Mouse (Mus musculus): ENCODE measurements around the gene Wnt10a. TPM values are rescaled to one million over a fixed set of nuclear protein-coding genes. Genes with fewer than 3 reads are reported as not detected.

Wnt10a gene
- polyA plus RNA-seq, 1 experiment from 2014 or later = 0.69 TPM

DNA sequence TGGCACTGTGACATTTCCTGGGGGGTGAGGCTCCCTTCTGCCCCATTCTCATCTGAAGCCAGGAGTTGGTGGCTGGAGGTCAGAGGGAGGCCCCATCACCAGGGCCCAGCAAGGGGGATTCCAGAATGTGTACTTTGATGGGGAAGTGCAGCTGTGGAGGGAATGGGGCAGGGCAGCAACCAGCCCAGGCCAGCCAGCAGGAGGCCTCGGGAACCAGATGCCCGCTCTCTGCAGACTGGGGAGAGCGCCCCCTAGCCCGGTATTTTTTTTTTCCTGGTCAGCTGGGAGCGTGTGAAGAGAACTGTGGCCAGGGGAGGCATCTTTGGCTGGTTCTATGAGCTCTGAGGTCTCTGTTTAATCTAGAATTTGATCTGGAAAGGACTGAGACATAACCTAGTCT is 15.5 kb upstream of the Wnt10a start:
- H3K4me2 ChIP-seq (ENCODE audit: low read length) = no peak overlapping the region
- 0% methylated on average over 5 of the region's 5 CpGs for WGBS
- H3K4me1 ChIP-seq (ENCODE audit: control insufficient read depth, insufficient read depth, low read length) = peaks cover 9% of the 10 kb centered on the region
- H3K27ac ChIP-seq (ENCODE audit: low read depth, low read length) = no peak overlapping the region
- no peak for DNase-seq (ENCODE audit: low spot score)
- H3K9me3 ChIP-seq (replicated peaks; ENCODE audit: control insufficient read depth, low read length) = no peaks in the 10 kb centered on the region
- H3K4me3 ChIP-seq (ENCODE audit: low read depth, low read length) = no peak overlapping the region
- peaks cover 92% of the 10 kb centered on the region for H3K27me3 ChIP-seq (replicated peaks; ENCODE audit: control insufficient read depth, insufficient read depth, low read length)
- no peak for ATAC-seq
- H3K9ac ChIP-seq (ENCODE audit: low read length) = no peak overlapping the region
- H3K36me3 ChIP-seq (ENCODE audit: control insufficient read depth, insufficient read depth, low read length) = no peaks in the 10 kb centered on the region

DNA sequence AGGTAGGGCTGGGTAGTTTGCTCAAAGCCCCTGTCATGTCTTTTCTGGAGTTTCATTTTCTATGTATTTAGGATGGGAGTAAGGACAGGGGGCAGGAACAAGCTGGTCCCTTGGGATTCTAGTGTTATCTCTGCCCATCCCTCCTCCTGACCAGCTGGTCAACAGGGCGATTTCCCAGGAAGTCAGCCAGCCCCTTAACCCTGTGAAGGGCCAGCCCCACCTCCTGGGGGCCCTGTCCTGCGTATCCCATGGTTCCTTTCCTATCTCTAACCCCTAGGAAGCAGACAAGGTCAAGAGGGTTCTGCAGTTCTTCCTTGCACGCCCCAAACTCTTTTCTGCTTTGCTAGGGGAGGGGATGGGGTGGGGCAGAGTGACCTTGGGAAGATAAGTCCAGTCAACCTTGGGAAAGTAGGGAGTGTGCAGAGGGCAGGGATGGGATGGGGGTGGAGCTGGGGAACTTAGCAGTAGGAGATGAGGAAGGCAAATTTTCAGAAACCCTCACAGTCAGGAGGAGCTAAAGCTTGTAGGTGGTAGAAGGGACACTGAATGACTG is 12.3 kb upstream of the Wnt10a start:
- no peaks in the 10 kb centered on the region; the same call in 1 of the 2 replicates for H3K4me1 ChIP-seq (ENCODE audit: control insufficient read depth, insufficient read depth, low read length)

DNA sequence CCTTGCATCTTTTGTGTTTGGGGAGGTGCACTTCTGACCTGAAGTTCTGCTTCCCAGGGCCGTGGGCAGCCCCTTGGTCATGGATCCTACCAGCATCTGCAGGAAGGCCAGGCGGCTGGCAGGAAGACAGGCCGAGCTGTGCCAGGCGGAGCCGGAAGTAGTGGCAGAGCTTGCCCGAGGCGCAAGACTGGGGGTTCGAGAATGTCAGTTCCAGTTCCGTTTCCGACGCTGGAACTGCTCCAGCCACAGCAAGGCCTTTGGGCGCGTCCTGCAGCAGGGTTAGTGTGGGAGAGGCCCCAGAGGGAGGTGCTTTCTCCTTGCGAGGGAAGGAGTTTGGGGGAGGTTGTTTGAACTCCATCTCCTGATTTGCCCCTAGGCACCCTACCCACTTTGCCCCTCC is 9.3 kb upstream of the Wnt10a start:
- 11% methylated on average over 14 of the region's 14 CpGs for WGBS
- Histone ChIP-seq H3K27me3 (replicated peaks; ENCODE audit: control insufficient read depth, insufficient read depth, low read length) (peaks cover 88% of the 10 kb centered on the region), H3K9me3 (replicated peaks; ENCODE audit: control insufficient read depth, low read length) (no peaks in the 10 kb centered on the region; the same call in 1 of the 2 replicates), H3K4me2 (ENCODE audit: low read length) (no peak overlapping the region), H3K9ac (ENCODE audit: low read length) (no peak overlapping the region), H3K27ac (ENCODE audit: low read depth, low read length) (no peak overlapping the region), H3K36me3 (ENCODE audit: control insufficient read depth, insufficient read depth, low read length) (no peaks in the 10 kb centered on the region), H3K4me1 (ENCODE audit: control insufficient read depth, insufficient read depth, low read length) (peaks cover 3% of the 10 kb centered on the region; the same call in 1 of the 2 replicates), H3K4me3 (ENCODE audit: low read depth, low read length) (no peak overlapping the region)
- DNase-seq (ENCODE audit: low spot score) = no peak
- ATAC-seq = no peak

More for the DNA sequence above, 12.3 kb upstream of the Wnt10a start:
- Histone ChIP-seq H3K4me3 (ENCODE audit: low read depth, low read length) (no peak overlapping the region), H3K9me3 (replicated peaks; ENCODE audit: control insufficient read depth, low read length) (no peaks in the 10 kb centered on the region), H3K27ac (ENCODE audit: low read depth, low read length) (no peak overlapping the region), H3K36me3 (ENCODE audit: control insufficient read depth, insufficient read depth, low read length) (no peaks in the 10 kb centered on the region), H3K27me3 (replicated peaks; ENCODE audit: control insufficient read depth, insufficient read depth, low read length) (peaks cover 92% of the 10 kb centered on the region), H3K9ac (ENCODE audit: low read length) (no peak overlapping the region), H3K4me2 (ENCODE audit: low read length) (no peak overlapping the region)
- DNase-seq (ENCODE audit: low spot score) (no peak), ATAC-seq (no peak)
- WGBS = 24% methylated on average over 3 of the region's 3 CpGs

DNA sequence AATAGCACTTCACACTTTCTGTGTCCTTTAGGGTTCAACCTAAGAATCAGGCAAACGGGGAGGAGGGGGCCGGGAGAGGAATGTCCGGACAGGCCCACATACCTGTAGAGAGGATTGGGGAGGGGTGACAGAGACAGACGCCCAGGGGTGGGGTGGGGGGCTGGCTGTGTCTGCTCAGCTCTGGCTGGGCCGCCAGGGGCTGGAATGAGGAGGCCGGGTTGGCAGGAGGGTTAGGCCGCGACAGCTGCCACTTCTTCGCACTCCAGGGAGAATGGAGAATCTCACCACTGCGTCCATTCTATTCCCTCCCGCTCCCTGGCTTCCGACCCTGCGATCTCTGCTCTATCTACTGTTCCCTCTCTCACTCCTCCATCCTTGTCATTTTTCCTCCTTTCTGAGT is 7.8 kb upstream of the Wnt10a start:
- peak overlapping the region; percentile 40 for H3K4me3 ChIP-seq (ENCODE audit: low read depth, low read length)
- peaks cover 3% of the 10 kb centered on the region; the same call in 1 of the 2 replicates for H3K4me1 ChIP-seq (ENCODE audit: control insufficient read depth, insufficient read depth, low read length)
- WGBS = 2% methylated on average over 13 of the region's 13 CpGs
- H3K4me2 ChIP-seq (ENCODE audit: low read length) = peak overlapping the region; percentile 72
- ATAC-seq (peak; percentile 40; the same call in 1 of the 2 replicates), DNase-seq (ENCODE audit: low spot score) (no peak)
- peaks cover 82% of the 10 kb centered on the region for H3K27me3 ChIP-seq (replicated peaks; ENCODE audit: control insufficient read depth, insufficient read depth, low read length)
- H3K27ac ChIP-seq (ENCODE audit: low read depth, low read length) = no peak overlapping the region
- H3K36me3 ChIP-seq (ENCODE audit: control insufficient read depth, insufficient read depth, low read length) = no peaks in the 10 kb centered on the region
- H3K9ac ChIP-seq (ENCODE audit: low read length) = no peak overlapping the region
- no peaks in the 10 kb centered on the region; the same call in 1 of the 2 replicates for H3K9me3 ChIP-seq (replicated peaks; ENCODE audit: control insufficient read depth, low read length)

DNA sequence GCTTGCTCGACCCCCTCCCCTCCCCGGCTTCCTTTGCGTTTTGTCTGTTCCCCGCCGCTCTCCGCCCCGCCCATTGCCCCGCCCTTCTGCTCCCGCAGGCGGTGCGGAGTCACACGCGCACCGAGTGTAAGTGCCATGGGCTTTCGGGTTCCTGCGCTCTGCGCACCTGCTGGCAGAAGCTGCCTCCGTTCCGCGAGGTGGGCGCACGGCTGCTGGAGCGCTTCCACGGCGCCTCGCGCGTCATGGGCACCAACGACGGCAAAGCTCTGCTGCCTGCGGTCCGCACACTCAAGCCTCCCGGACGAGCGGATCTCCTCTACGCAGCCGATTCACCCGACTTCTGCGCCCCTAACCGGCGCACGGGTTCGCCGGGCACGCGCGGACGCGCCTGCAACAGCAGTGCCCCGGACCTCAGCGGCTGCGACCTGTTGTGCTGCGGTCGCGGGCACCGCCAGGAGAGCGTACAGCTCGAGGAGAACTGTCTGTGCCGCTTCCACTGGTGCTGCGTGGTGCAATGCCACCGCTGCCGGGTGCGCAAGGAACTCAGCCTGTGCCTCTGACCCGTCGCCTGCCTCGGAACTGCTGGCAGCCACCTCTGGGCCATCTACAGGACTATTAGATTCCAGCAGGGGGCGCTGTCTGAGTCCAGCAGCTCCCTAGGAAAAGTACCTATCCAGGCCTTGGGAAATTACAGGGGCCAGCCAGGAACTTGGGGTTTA is 7.1 kb upstream of the Wnt10a start:
- peak; percentile 57 for DNase-seq (ENCODE audit: low spot score)
- no peaks in the 10 kb centered on the region; the same call in 1 of the 2 replicates for H3K9me3 ChIP-seq (replicated peaks; ENCODE audit: control insufficient read depth, low read length)

DNA sequence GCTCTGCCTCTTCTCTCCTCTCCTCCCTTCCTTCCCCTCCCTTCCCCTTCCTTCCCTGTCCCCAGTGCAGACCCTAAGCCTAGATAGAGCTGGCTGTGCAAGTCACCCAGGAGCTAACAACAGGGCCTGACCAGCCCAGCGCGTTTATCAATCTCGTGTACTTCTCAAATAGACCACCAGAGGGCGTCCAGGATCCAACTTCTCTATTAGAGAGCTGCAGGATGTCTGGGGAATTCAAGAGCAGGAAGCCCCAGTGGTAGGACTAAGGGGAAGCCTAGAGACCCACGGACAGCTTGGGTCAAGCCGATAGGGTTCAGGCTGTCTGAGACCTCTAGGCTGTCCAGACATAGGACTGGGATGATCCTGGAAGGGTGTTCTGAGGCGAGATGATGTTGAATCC is 3.5 kb upstream of the Wnt10a start:
- H3K9me3 ChIP-seq (replicated peaks; ENCODE audit: control insufficient read depth, low read length) = no peaks in the 10 kb centered on the region; the same call in 1 of the 2 replicates
- WGBS = 7% methylated on average over 7 of the region's 7 CpGs
- DNase-seq (ENCODE audit: low spot score) (peak; percentile 86), ATAC-seq (peak; percentile 51; the same call in 1 of the 2 replicates)
- H3K27ac ChIP-seq (ENCODE audit: low read depth, low read length) = no peak overlapping the region
- H3K27me3 ChIP-seq (replicated peaks; ENCODE audit: control insufficient read depth, insufficient read depth, low read length) = peaks cover 87% of the 10 kb centered on the region
- no peak overlapping the region for H3K9ac ChIP-seq (ENCODE audit: low read length)
- H3K4me1 ChIP-seq (ENCODE audit: control insufficient read depth, insufficient read depth, low read length) = peaks cover 7% of the 10 kb centered on the region; the same call in 1 of the 2 replicates
- no peaks in the 10 kb centered on the region for H3K36me3 ChIP-seq (ENCODE audit: control insufficient read depth, insufficient read depth, low read length)
- no peak overlapping the region for H3K4me3 ChIP-seq (ENCODE audit: low read depth, low read length)
- no peak overlapping the region for H3K4me2 ChIP-seq (ENCODE audit: low read length)

More for the DNA sequence above, 7.1 kb upstream of the Wnt10a start:
- Histone ChIP-seq H3K9ac (ENCODE audit: low read length) (peak overlapping the region; percentile 45), H3K4me2 (ENCODE audit: low read length) (peak overlapping the region; percentile 72), H3K4me3 (ENCODE audit: low read depth, low read length) (peak overlapping the region; percentile 40), H3K4me1 (ENCODE audit: control insufficient read depth, insufficient read depth, low read length) (peaks cover 3% of the 10 kb centered on the region; the same call in 1 of the 2 replicates), H3K36me3 (ENCODE audit: control insufficient read depth, insufficient read depth, low read length) (no peaks in the 10 kb centered on the region), H3K27ac (ENCODE audit: low read depth, low read length) (no peak overlapping the region), H3K27me3 (replicated peaks; ENCODE audit: control insufficient read depth, insufficient read depth, low read length) (peaks cover 82% of the 10 kb centered on the region)
- ATAC-seq = peak; percentile 43; the same call in 1 of the 2 replicates
- under 1% methylated on average over 67 of the region's 67 CpGs for WGBS

DNA sequence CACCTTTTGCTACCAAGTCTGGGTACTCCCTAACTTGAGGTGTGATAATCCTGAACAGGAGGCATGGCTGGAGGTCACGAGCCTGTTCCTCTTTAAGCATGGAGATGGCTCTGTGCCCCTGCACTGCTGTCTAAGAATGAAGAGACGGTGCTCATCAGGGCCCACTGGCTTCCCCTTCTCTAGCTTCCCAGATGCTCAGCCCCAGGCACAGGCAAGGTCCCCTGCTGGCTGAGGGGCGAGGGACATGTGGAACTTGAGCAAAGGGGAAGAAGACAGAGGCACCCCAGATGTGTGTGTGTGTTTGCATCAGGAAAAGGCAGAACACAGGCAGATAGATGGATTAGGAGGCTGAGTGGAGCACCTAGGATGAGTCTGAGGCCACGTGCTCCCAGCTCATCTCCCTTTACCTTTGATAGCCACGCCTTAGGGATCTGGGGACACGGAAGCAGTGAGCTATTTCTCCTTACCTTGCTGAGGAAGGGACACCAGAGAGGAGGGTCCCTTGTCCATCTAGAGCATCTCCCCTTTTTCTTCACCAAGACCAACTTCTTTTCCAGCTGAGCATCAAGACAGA is 2.6 kb upstream of the Wnt10a start:
- Histone ChIP-seq H3K4me1 (ENCODE audit: control insufficient read depth, insufficient read depth, low read length) (peaks cover 7% of the 10 kb centered on the region; the same call in 1 of the 2 replicates), H3K27ac (ENCODE audit: low read depth, low read length) (no peak overlapping the region), H3K4me3 (ENCODE audit: low read depth, low read length) (no peak overlapping the region), H3K36me3 (ENCODE audit: control insufficient read depth, insufficient read depth, low read length) (no peaks in the 10 kb centered on the region), H3K9me3 (replicated peaks; ENCODE audit: control insufficient read depth, low read length) (no peaks in the 10 kb centered on the region; the same call in 1 of the 2 replicates), H3K9ac (ENCODE audit: low read length) (no peak overlapping the region), H3K4me2 (ENCODE audit: low read length) (no peak overlapping the region), H3K27me3 (replicated peaks; ENCODE audit: control insufficient read depth, insufficient read depth, low read length) (peaks cover 87% of the 10 kb centered on the region)
- no peak for ATAC-seq
- WGBS = 12% methylated on average over 6 of the region's 6 CpGs
- no peak for DNase-seq (ENCODE audit: low spot score)

DNA sequence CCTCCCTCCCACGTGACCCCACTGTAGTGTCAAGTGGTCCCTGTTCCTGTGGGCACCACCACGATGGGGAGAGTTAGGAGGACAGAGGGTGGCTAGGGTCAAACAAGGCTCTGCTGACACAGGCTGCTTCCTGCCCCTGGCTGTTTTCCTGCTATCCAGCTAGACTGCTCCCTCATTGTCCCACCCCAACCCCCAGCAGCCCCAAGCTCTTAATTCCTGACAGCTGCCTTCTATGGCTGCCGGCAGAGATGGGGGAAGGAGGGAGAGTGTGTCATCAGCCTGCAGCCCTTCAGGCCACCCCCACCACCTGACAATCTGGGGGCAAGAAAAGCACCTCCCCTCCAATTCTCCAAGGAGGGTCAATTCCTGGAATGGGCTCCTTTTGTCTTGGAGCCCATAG is 1.2 kb upstream of the Wnt10a start:
- DNase-seq (ENCODE audit: low spot score) (no peak), ATAC-seq (no peak)
- Histone ChIP-seq H3K4me2 (ENCODE audit: low read length) (no peak overlapping the region), H3K4me3 (ENCODE audit: low read depth, low read length) (no peak overlapping the region), H3K36me3 (ENCODE audit: control insufficient read depth, insufficient read depth, low read length) (no peaks in the 10 kb centered on the region), H3K4me1 (ENCODE audit: control insufficient read depth, insufficient read depth, low read length) (peaks cover 10% of the 10 kb centered on the region; the same call in 1 of the 2 replicates), H3K9me3 (replicated peaks; ENCODE audit: control insufficient read depth, low read length) (no peaks in the 10 kb centered on the region; the same call in 1 of the 2 replicates), H3K9ac (ENCODE audit: low read length) (no peak overlapping the region), H3K27me3 (replicated peaks; ENCODE audit: control insufficient read depth, insufficient read depth, low read length) (peaks cover 87% of the 10 kb centered on the region), H3K27ac (ENCODE audit: low read depth, low read length) (no peak overlapping the region)
- WGBS = 2% methylated on average over 3 of the region's 3 CpGs
